Mouse (Mus musculus): ENCODE data around the gene Duxbl1. TPM values are rescaled to one million over a fixed set of nuclear protein-coding genes. Genes with fewer than 3 reads are reported as not detected.

Gene Duxbl1
- total RNA-seq (2023): not detected

GRCm38 (mm10) chr14:25978371-25979241 lies at the start of gene Duxbl1:
Gene Duxbl1 (plus strand): TSS chr14:25978577.

DNA sequence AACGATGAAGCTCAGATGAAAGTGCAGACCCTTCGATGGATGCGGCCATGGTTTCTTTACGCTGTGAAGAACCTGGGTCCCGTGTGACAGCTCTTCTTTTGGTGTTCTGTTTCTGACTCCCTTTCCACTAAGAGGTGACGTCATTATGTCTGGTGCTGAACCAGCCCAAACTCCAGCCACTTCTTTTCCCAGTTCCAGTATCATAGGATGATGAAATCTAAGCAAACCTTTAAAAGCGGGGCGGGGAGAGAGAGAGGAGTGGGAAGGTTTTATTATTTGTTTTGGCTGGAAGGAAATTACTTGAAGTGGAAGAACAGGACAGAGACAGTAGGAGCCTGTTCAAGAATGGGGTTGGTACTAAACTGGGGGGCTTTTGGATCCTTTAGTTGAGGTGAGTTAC lies 40.4 kb upstream of the Duxbl1 start, which contains the start of gene Cphx1:
Cphx1 (plus strand) TSS at position 301 of the 400 bp plus-strand sequence.

Other genes starting within 250 kb of the Duxbl1 start
- 10 to 100 TPM; 36.3 to 37.7 TPM for gene Zcchc24, start 209.5 kb upstream of the Duxbl1 start, total RNA-seq (2023)
- gene Anxa11, start 136.4 kb upstream of the Duxbl1 start, total RNA-seq (2023): 100 to 1,000 TPM; 104 to 106 TPM
- gene Plac9a, start 75.5 kb upstream of the Duxbl1 start, total RNA-seq (2023): not detected
- 1 to 10 TPM in 1 of 2 experiments, under 1 TPM in 1; 0.55 to 1.2 TPM for gene Tmem254a, start 50.9 kb upstream of the Duxbl1 start, total RNA-seq (2023)
- not detected for gene Cphx1, start 40.3 kb upstream of the Duxbl1 start, total RNA-seq (2023)
- gene Gm9780, start 64.1 kb downstream of the Duxbl1 start, total RNA-seq (2023): under 1 TPM in 1 of 2 experiments, not detected in 1; 0.47 TPM
- 10 to 100 TPM in 1 of 2 experiments, 1 to 10 TPM in 1; 1.5 to 11.5 TPM for gene Tmem254c, start 88.8 kb downstream of the Duxbl1 start, total RNA-seq (2023)
- gene Cphx2, start 102.9 kb downstream of the Duxbl1 start, total RNA-seq (2023): not detected
- not detected for gene Cphx3, start 103.7 kb downstream of the Duxbl1 start, total RNA-seq (2023)
- not detected for gene Duxbl2, start 139.8 kb downstream of the Duxbl1 start, total RNA-seq (2023)
- gene Plac9b, start 203.9 kb downstream of the Duxbl1 start, total RNA-seq (2023): not detected
- gene Tmem254b, start 228.5 kb downstream of the Duxbl1 start, total RNA-seq (2023): 10 to 100 TPM in 1 of 2 experiments, 1 to 10 TPM in 1; 4.8 to 12.2 TPM